Mouse (Mus musculus) embryonic facial prominence, embryonic 15.5 days (tissue): ENCODE results near the gene Sele. TPM values are rescaled to one million over a fixed set of nuclear protein-coding genes. Genes with fewer than 3 reads are reported as not detected.

ENCODE experiments used
- ATAC-seq: fragments of 200-750 bp; cut with Nextera tagmentation; 2 replicates; pipeline ENCODE4 v1.8.0; 2017; ENCODE audit warnings: low read depth, moderate TSS enrichment; ENCODE audit not compliant: insufficient number of reproducible peaks, low FRiP score, low TSS enrichment
- H3K27ac ChIP-seq: fragments of 300-500 bp; sonication (generic); replicated peaks from 2 replicates; pipeline ENCODE4 v1.5.1; 2015; ENCODE audit warnings: mild to moderate bottlenecking, inconsistent platforms
- H3K27me3 ChIP-seq: fragments of 300-500 bp; sonication (generic); 2 replicates; pipeline ENCODE4 v1.6.1; 2015; ENCODE audit warnings: inconsistent platforms
- H3K36me3 ChIP-seq: fragments of 300-500 bp; sonication (generic); 2 replicates; pipeline ENCODE4 v1.6.1; 2015; ENCODE audit warnings: mild to moderate bottlenecking, inconsistent platforms
- H3K4me1 ChIP-seq: fragments of 300-500 bp; sonication (generic); 2 replicates; pipeline ENCODE4 v1.6.1; 2015; ENCODE audit warnings: inconsistent platforms
- H3K4me2 ChIP-seq: fragments of 300-500 bp; sonication (generic); replicated peaks from 2 replicates; pipeline ENCODE4 v1.6.1; 2015; ENCODE audit warnings: mild to moderate bottlenecking, inconsistent platforms
- H3K4me3 ChIP-seq: fragments of 300-500 bp; sonication (generic); replicated peaks from 2 replicates; pipeline ENCODE4 v1.5.1; 2015; ENCODE audit warnings: mild to moderate bottlenecking, inconsistent platforms
- H3K9ac ChIP-seq: fragments of 300-500 bp; sonication (generic); 2 replicates; pipeline ENCODE4 v1.6.1; 2015; ENCODE audit warnings: inconsistent platforms
- H3K9me3 ChIP-seq: fragments of 300-500 bp; sonication (generic); replicated peaks from 2 replicates; pipeline ENCODE4 v1.6.1; 2016; ENCODE audit warnings: inconsistent platforms
- WGBS: fragments of 180-500 bp; shearing (Covaris S2); methylation state at CpG from one replicate; pipeline ENCODE4 v1.1.7; 2015; 5-methylcytosine and 5-hydroxymethylcytosine counted together
- polyA plus RNA-seq: library from polyadenylated mRNA; unstranded; fragments of >200 nt; fragmentation: Nextera tagmentation; extraction: Ambion mirVana; gene quantifications from 2 replicates; pipeline ENCODE4 v1.2.1, GENCODE M21; 2015

Sele gene
- polyA plus RNA-seq, 1 experiment from 2014 or later, result 0.17 TPM

DNA sequence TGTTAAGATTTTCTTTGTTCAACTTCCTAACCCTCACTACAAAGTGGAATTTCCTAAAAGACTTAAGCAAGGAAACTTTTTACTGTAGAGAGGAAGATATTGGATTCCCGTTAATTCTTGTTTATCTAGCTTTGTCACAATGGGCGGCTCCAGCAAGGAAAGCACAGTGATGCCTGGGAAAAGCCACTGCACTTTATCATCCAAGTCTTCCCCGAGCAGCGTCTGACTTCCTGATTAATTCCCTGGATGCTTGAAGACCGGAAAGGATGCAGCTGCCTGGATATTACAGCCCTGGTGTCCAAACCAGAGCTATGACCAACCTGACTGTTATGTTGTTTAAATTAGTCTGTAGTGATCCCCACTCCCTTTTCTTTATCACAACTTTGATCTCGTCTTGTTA, 48.7 kb downstream of the Sele start:
- H3K4me3 ChIP-seq, result no peak overlapping the region
- H3K9me3 ChIP-seq, result no peaks in the 10 kb centered on the region
- WGBS, result 58% methylated on average over 6 of the region's 6 CpGs
- no peak overlapping the region for H3K9ac ChIP-seq
- H3K27me3 ChIP-seq, result no peaks in the 10 kb centered on the region
- ATAC-seq, result no peak
- H3K4me2 ChIP-seq, result no peak overlapping the region
- H3K4me1 ChIP-seq, result no peaks in the 10 kb centered on the region
- no peaks in the 10 kb centered on the region for H3K36me3 ChIP-seq
- no peak overlapping the region for H3K27ac ChIP-seq

DNA sequence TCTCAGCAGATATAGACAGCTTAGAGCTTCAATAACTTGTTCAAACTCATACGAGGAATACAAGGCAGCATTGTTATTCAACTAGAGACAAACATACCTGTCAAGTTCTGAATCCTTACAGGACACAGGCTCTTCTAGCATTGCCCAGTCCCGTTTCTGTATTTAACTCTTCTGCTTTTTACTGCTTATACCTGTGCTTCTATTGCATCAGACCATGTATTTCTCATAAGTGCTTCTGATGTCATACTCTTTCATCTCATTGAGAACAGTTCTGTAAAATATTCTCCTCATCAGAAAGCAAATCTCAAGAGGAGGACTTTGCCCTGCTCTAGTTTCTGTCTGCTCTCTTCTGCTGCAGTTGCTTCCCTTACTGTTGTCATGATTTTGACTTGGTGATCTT, 49.9 kb downstream of the Sele start:
- Histone ChIP-seq H3K4me3 (no peak overlapping the region), H3K9ac (no peak overlapping the region), H3K36me3 (no peaks in the 10 kb centered on the region), H3K9me3 (no peaks in the 10 kb centered on the region), H3K4me1 (no peaks in the 10 kb centered on the region), H3K4me2 (no peak overlapping the region), H3K27ac (no peak overlapping the region), H3K27me3 (no peaks in the 10 kb centered on the region)
- WGBS, result 73% methylated on average over 2 of the region's 2 CpGs
- ATAC-seq, result no peak

DNA sequence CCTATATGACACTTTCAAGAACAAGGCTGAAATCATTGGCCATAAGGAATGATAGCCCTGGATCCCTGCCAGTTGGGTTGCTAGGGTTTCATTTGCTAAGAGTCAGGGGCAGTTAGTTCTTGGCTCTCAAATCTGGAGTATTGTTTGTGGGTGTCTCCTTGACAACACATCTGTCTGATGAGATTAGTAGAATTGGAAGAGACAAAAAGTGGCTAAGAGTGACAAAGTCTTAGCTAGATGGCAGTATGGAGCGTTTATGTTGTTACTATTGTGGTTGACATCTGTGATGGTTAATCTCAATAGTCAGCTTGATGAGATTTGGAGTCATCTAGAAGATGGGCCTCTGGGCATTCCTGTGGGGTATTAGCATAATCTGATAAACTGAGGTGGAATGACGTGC, 50.3 kb downstream of the Sele start:
- no peak for ATAC-seq
- H3K9ac ChIP-seq, result no peak overlapping the region
- H3K4me2 ChIP-seq, result no peak overlapping the region
- no peaks in the 10 kb centered on the region for H3K27me3 ChIP-seq
- H3K27ac ChIP-seq, result no peak overlapping the region
- no peaks in the 10 kb centered on the region for H3K36me3 ChIP-seq
- no peaks in the 10 kb centered on the region for H3K9me3 ChIP-seq
- H3K4me1 ChIP-seq, result no peaks in the 10 kb centered on the region
- 61% methylated on average over 2 of the region's 2 CpGs for WGBS
- H3K4me3 ChIP-seq, result no peak overlapping the region

Other genes with a start within 250 kb of the Sele start
- 18.1 and 18.3 TPM in 2 replicates for gene Scyl3, start 119.1 kb upstream of the Sele start, polyA plus RNA-seq
- gene BC055324, start 53.4 kb upstream of the Sele start, polyA plus RNA-seq, result 15.5 and 17.0 TPM in 2 replicates
- gene Mettl18, start 53.3 kb upstream of the Sele start, polyA plus RNA-seq, result 8.5 and 9.3 TPM in 2 replicates
- 1.1 and 1.4 TPM in 2 replicates for gene Sell, start 13.7 kb downstream of the Sele start, polyA plus RNA-seq
- 0.20 and 0.21 TPM in 2 replicates for gene Selp, start 67.0 kb downstream of the Sele start, polyA plus RNA-seq
- 0.11 and 0.26 TPM in 2 replicates for gene F5, start 103.6 kb downstream of the Sele start, polyA plus RNA-seq
- 9.0 and 11.1 TPM in 2 replicates for gene Slc19a2, start 200.8 kb downstream of the Sele start, polyA plus RNA-seq
- gene Ccdc181, start 227.4 kb downstream of the Sele start, polyA plus RNA-seq, result 12.2 and 16.7 TPM in 2 replicates